Mouse (Mus musculus) spleen, adult 2 months (tissue): ENCODE measurements around the gene Nrxn1. TPM values are rescaled to one million over a fixed set of nuclear protein-coding genes. Genes with fewer than 3 reads are reported as not detected.

Source experiments
- DNase-seq, 2 experiments: peaks; one replicate each; pipeline versions ENCODE4 v3.0.0 to v3.0.0-alpha.2; 2012 to 2021; ENCODE audit warnings: low spot score in 2 of 2, low read depth in 1 of 2
- H3K27ac ChIP-seq: fragments of 200-500 bp; 2 replicates; pipeline ENCODE4 v1.5.1; 2012; ENCODE audit warnings: low read length, inconsistent platforms; ENCODE audit not compliant: insufficient read depth
- H3K27me3 ChIP-seq: fragments of 200-500 bp; 2 replicates; pipeline ENCODE4 v1.6.1; 2012; ENCODE audit warnings: mild to moderate bottlenecking, moderate library complexity, low read length, inconsistent platforms; ENCODE audit not compliant: control insufficient read depth, insufficient read depth
- H3K36me3 ChIP-seq: fragments of 200-500 bp; 2 replicates; pipeline ENCODE4 v1.6.1; 2012; ENCODE audit warnings: mild to moderate bottlenecking, low read length, inconsistent platforms; ENCODE audit not compliant: control insufficient read depth, insufficient read depth
- H3K4me1 ChIP-seq: fragments of 200-500 bp; 2 replicates; pipeline ENCODE4 v1.6.1; 2011; ENCODE audit warnings: inconsistent platforms; ENCODE audit not compliant: control insufficient read depth, insufficient read depth, insufficient read length
- H3K4me3 ChIP-seq: fragments of 200-500 bp; 2 replicates; pipeline ENCODE4 v1.5.1; 2011; ENCODE audit warnings: mild to moderate bottlenecking, inconsistent platforms; ENCODE audit not compliant: insufficient read depth, insufficient read length; ENCODE audit errors: extremely low read depth
- CTCF ChIP-seq: fragments of 200-500 bp; IDR thresholded peaks from 2 replicates; pipeline ENCODE4 v1.5.1; 2011; ENCODE audit warnings: mild to moderate bottlenecking, inconsistent platforms; ENCODE audit not compliant: insufficient read depth, insufficient read length, insufficient replicate concordance; ENCODE audit errors: extremely low read depth
- POLR2A ChIP-seq: fragments of 200-500 bp; IDR thresholded peaks from 2 replicates; pipeline ENCODE4 v1.6.1; 2011; ENCODE audit warnings: low read depth, low read length, inconsistent platforms
- WGBS: fragments of 180-500 bp; shearing (Covaris S2); methylation state at CpG from one replicate; pipeline ENCODE4 v1.1.7; 2018; 5-methylcytosine and 5-hydroxymethylcytosine counted together
- polyA plus RNA-seq: library from polyadenylated mRNA; depleted of rRNA; stranded (reverse); fragments of >200 nt; gene quantifications from 2 replicates; pipeline ENCODE4 v1.2.3, GENCODE M21; 2012

Nrxn1 gene
- polyA plus RNA-seq, 1 experiment, result 0.50 TPM

GRCm38 (mm10) chr17:90501023-90501675 lies 591.7 kb downstream of the Nrxn1 start:
- 57% methylated on average over 6 of the region's 6 CpGs for WGBS
- no peak overlapping the region for H3K27ac ChIP-seq
- TF ChIP-seq CTCF, result no peak
- no peak for TF ChIP-seq POLR2A
- H3K4me3 ChIP-seq, result no peak overlapping the region
- no peaks in the 10 kb centered on the region for H3K4me1 ChIP-seq
- no peak for DNase-seq
- no peaks in the 10 kb centered on the region for H3K27me3 ChIP-seq
- no peaks in the 10 kb centered on the region for H3K36me3 ChIP-seq

DNA sequence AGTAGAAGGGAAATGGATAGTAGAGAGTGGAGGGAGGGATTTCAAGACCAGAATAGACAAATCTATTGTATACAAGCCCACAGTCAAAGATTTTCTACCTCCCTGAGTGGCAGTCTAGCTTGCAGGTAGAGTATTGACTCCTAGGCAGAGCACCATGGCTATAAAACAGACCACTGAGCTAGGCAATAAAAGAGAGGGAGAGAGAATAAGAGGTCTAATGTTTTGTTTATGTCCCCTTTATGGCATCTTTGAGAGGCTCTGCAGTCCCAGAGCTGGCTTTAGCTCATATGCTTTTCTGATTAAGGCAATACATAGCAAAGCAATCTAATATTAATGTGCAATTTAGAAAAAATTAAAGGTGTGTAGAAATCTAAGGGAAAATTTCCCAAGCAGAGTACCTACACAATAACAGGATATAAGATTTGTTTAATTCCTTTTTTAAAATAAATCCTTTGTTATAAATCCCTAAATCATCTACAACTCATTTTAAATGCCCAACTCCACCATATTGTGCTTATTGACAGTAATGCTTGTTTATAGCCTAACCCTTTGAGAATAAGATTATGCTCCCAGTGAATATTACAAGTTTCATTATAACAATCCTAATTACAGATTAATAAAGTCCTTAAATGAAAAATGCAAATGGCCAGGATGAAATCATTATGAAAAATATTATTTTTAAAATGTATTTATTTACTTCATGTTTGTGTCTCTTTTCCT lies 613.2 kb downstream of the Nrxn1 start:
- no peak overlapping the region for H3K4me3 ChIP-seq
- H3K27me3 ChIP-seq, result no peaks in the 10 kb centered on the region
- H3K4me1 ChIP-seq, result no peaks in the 10 kb centered on the region
- TF ChIP-seq POLR2A, result no peak
- TF ChIP-seq CTCF, result no peak
- no peak for DNase-seq
- H3K27ac ChIP-seq, result no peak overlapping the region
- H3K36me3 ChIP-seq, result no peaks in the 10 kb centered on the region

- peaks cover 5% of the 10 kb centered on the region; the same call in 1 of the 2 replicates for H3K4me1 ChIP-seq
- no peak overlapping the region for H3K4me3 ChIP-seq
- no peak for DNase-seq
- WGBS, result 47% methylated on average over 5 of the region's 5 CpGs
- no peak overlapping the region for H3K27ac ChIP-seq
- no peak for TF ChIP-seq CTCF
- TF ChIP-seq POLR2A, result no peak
- peaks cover 4% of the 10 kb centered on the region for H3K27me3 ChIP-seq
- H3K36me3 ChIP-seq, result no peaks in the 10 kb centered on the region
Measured at GRCm38 (mm10) chr17:90456748-90457147, 636.1 kb downstream of the Nrxn1 start.

GRCm38 (mm10) chr17:90455904-90456303 lies 637.0 kb downstream of the Nrxn1 start:
- H3K36me3 ChIP-seq, result no peaks in the 10 kb centered on the region
- peaks cover 4% of the 10 kb centered on the region for H3K27me3 ChIP-seq
- no peak for DNase-seq
- under 1% methylated on average over 13 of the region's 13 CpGs for WGBS
- H3K4me1 ChIP-seq, result peaks cover 5% of the 10 kb centered on the region; the same call in 1 of the 2 replicates
- H3K27ac ChIP-seq, result no peak overlapping the region
- TF ChIP-seq POLR2A, result no peak
- TF ChIP-seq CTCF, result no peak
- H3K4me3 ChIP-seq, result peak overlapping the region; percentile 42; the same call in 1 of the 2 replicates

GRCm38 (mm10) chr17:90455409-90455775 lies 637.5 kb downstream of the Nrxn1 start:
- Histone ChIP-seq H3K4me3 (peak overlapping the region; percentile 42), H3K27ac (no peak overlapping the region), H3K4me1 (peaks cover 5% of the 10 kb centered on the region; the same call in 1 of the 2 replicates), H3K36me3 (no peaks in the 10 kb centered on the region), H3K27me3 (peaks cover 4% of the 10 kb centered on the region)
- DNase-seq, result no peak
- no peak for TF ChIP-seq POLR2A
- no peak for TF ChIP-seq CTCF
- 2% methylated on average over 23 of the region's 23 CpGs for WGBS

GRCm38 (mm10) chr17:90454738-90455408 lies 638.0 kb downstream of the Nrxn1 start:
- peaks cover 5% of the 10 kb centered on the region; the same call in 1 of the 2 replicates for H3K4me1 ChIP-seq
- 2% methylated on average over 39 of the region's 41 CpGs for WGBS
- H3K4me3 ChIP-seq, result peak overlapping the region; percentile 42
- no peak for TF ChIP-seq CTCF
- no peak for TF ChIP-seq POLR2A
- no peak for DNase-seq
- peaks cover 4% of the 10 kb centered on the region for H3K27me3 ChIP-seq
- H3K27ac ChIP-seq, result no peak overlapping the region
- no peaks in the 10 kb centered on the region for H3K36me3 ChIP-seq
